Mouse (Mus musculus) layer of hippocampus, adult 8-10 months (tissue): Measurements from ENCODE around the gene Smchd1. TPM values are rescaled to one million over a fixed set of nuclear protein-coding genes. Genes with fewer than 3 reads are reported as not detected.
A peak's percentile ranks its signal among the peaks of the same experiment; 100 is the strongest.

Experiments
- DNase-seq, 2 experiments: peaks; one replicate each; pipeline ENCODE4 v3.0.0; 2022; ENCODE audit warnings: low spot score in 2 of 2
- total RNA-seq, 4 experiments: library from RNA; stranded (reverse); gene quantifications; 2 replicates each; pipeline ENCODE4 v1.2.4; 2022

Gene Smchd1
- total RNA-seq, 4 experiments from 2014 or later = 30.3 to 34.7 (median 33.9) TPM

GRCm38 (mm10) chr17:71310486-71311339, 164.4 kb downstream of the Smchd1 start:
- DNase-seq = no peak

GRCm38 (mm10) chr17:71309711-71310485, 165.2 kb downstream of the Smchd1 start:
- DNase-seq = no peak

- DNase-seq = peak in 1 of 2 experiments; percentile 12
These were observed 166.0 kb downstream of the Smchd1 start for GRCm38 (mm10) chr17:71309141-71309540.

- no peak for DNase-seq
These were observed 166.8 kb downstream of the Smchd1 start for GRCm38 (mm10) chr17:71308296-71308695.

GRCm38 (mm10) chr17:71307251-71307790, 167.8 kb downstream of the Smchd1 start:
- no peak for DNase-seq

- no peak for DNase-seq
These were observed 168.4 kb downstream of the Smchd1 start for GRCm38 (mm10) chr17:71306716-71307115.

- no peak for DNase-seq
These were observed 169.1 kb downstream of the Smchd1 start for GRCm38 (mm10) chr17:71306091-71306490.

GRCm38 (mm10) chr17:71303444-71303843, 171.7 kb downstream of the Smchd1 start:
- no peak for DNase-seq

- DNase-seq = no peak
These were observed 173.7 kb downstream of the Smchd1 start for GRCm38 (mm10) chr17:71301413-71301812.

GRCm38 (mm10) chr17:71300338-71300737, 174.8 kb downstream of the Smchd1 start:
- DNase-seq = no peak

- DNase-seq = no peak
These were observed 175.3 kb downstream of the Smchd1 start for GRCm38 (mm10) chr17:71299879-71300278.

GRCm38 (mm10) chr17:71294570-71294969, 180.6 kb downstream of the Smchd1 start:
- no peak for DNase-seq

Other genes with a start within 250 kb of the Smchd1 start
- 1 to 10 TPM; 3.1 to 5.2 (median 3.9) TPM for gene Emilin2, start 163.4 kb downstream of the Smchd1 start, total RNA-seq
- 1 to 10 TPM; 1.7 to 3.8 (median 2.7) TPM for gene Gm4707, start 15.4 kb downstream of the Smchd1 start, total RNA-seq
- gene Ndc80, start 51.5 kb upstream of the Smchd1 start, total RNA-seq = under 1 TPM; 0.37 to 0.73 (median 0.64) TPM
- gene Spdya, start 76.7 kb upstream of the Smchd1 start, total RNA-seq = 1 to 10 TPM; 1.1 to 2.4 (median 2.1) TPM
- gene Wdr43, start 140.6 kb upstream of the Smchd1 start, total RNA-seq = 10 to 100 TPM; 28.2 to 36.9 (median 32.6) TPM
- gene Togaram2, start 197.9 kb upstream of the Smchd1 start, total RNA-seq = 1 to 10 TPM; 2.3 to 5.6 (median 2.5) TPM